Mouse (Mus musculus) G1E (cell line): ENCODE results near the gene Cog5.

Experiments used
- CTCF ChIP-seq: IDR thresholded peaks from 2 replicates; pipeline ENCODE4 v1.5.1; 2012; ENCODE audit warnings: low read depth, low read length, inconsistent platforms, mixed read lengths
- TAL1 ChIP-seq: conservative IDR thresholded peaks from 2 replicates; pipeline ENCODE4 v1.6.1; 2012; ENCODE audit warnings: low read depth, low read length, inconsistent platforms, mixed read lengths

DNA sequence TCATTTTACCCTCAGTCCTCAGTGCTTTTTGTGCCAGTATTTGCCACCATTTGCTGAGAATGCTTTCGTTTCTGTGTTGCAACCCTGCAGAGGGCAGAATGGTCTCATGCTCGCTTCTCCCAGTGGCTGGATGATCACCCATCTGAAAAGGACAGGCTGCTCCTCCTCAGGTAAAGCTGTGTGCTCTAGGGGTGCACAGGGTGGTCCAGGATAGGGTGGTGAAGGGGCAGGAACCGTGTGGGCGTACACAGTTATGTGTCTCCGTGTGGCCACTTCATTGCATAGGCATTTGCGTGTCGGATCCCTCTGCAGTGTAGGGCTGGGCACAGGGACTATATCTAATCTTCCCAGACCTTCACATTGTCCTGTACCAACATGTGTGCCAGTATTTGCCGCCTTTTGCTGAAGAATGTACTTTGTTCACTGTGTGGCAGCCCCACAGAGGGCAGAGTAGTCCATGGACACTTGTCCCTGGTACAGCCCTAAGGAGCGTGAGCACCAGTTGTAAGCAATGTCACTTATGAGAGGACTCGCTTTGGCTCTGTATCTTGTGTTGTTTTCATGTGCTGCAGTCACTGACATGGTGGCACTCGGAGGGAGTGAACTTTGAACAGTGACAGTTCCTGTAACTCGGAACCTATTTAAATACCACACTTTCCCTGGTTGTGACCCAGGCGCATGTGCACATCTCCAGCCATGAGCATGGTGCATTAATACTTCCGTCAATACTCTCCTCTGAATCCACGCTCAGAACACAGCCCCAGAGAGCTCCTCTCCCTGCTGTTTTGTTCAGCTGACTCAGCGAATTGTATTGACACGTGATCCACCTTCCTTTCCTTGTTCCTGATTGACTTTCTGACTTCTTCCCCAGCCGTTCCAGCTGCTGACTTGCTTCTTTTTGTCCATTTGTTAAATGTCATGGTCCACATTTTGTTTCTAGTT, 266.1 kb downstream of the Cog5 start:
- TF ChIP-seq CTCF, result no peak
- no peak for TF ChIP-seq TAL1
